Mouse (Mus musculus): ENCODE results near the gene Jund.
A peak's percentile ranks its signal among the peaks of the same experiment; 100 is the strongest.

Gene Jund

GRCm38 (mm10) chr8:70729808-70730475 is 31.2 kb downstream of the Jund start:
- DNase-seq = peak; percentile 4

DNA sequence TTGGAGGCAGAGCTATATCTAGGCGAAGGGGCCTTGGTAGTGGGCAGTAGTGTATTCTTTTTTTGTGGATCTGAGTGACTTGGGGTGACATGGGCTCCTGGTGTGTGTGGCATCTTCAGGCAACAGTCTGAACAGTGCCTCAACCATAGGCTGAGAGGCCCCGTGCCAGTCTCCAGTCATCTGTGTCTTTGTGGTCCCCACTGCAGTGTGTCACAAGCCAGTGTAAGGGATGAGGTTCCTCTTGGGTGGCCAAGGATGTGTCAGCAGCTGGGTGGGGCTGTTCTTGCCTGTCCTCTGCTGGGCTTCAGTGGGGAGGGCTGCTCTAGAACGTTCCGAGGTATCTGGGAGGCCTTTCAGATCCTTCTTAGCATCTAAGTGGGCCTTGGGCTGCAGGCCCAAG is 32.2 kb downstream of the Jund start:
- peak; percentile 2 for DNase-seq

GRCm38 (mm10) chr8:70737705-70738104 is 39.0 kb downstream of the Jund start:
- no peak for DNase-seq

DNA sequence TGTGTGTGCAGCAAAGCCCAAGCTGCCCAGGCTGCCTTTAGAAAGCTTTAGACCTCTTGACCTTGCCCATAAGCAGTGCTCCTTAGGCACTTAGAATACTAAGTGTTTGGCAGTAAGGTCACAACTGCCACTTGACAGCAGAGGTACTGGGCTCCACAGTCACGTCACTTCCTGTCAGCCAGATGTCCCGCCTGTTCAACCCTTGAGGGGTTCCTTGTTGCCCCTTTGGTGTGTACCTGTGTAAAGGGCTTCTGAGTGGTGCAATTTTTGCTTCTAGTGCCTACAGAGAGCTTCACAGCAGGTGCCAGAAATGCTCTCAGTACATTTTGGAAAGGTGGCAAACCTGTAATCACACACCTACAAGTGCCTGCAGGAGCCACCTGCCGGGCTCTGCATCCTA is 39.5 kb downstream of the Jund start:
- peak; percentile 1 for DNase-seq

GRCm38 (mm10) chr8:70741661-70742060 is 42.9 kb downstream of the Jund start:
- no peak for DNase-seq

- DNase-seq = peak; percentile 4
Observed at GRCm38 (mm10) chr8:70742176-70742575, 43.4 kb downstream of the Jund start.

GRCm38 (mm10) chr8:70742981-70743655 is 44.4 kb downstream of the Jund start:
- DNase-seq = peak; percentile 21

DNA sequence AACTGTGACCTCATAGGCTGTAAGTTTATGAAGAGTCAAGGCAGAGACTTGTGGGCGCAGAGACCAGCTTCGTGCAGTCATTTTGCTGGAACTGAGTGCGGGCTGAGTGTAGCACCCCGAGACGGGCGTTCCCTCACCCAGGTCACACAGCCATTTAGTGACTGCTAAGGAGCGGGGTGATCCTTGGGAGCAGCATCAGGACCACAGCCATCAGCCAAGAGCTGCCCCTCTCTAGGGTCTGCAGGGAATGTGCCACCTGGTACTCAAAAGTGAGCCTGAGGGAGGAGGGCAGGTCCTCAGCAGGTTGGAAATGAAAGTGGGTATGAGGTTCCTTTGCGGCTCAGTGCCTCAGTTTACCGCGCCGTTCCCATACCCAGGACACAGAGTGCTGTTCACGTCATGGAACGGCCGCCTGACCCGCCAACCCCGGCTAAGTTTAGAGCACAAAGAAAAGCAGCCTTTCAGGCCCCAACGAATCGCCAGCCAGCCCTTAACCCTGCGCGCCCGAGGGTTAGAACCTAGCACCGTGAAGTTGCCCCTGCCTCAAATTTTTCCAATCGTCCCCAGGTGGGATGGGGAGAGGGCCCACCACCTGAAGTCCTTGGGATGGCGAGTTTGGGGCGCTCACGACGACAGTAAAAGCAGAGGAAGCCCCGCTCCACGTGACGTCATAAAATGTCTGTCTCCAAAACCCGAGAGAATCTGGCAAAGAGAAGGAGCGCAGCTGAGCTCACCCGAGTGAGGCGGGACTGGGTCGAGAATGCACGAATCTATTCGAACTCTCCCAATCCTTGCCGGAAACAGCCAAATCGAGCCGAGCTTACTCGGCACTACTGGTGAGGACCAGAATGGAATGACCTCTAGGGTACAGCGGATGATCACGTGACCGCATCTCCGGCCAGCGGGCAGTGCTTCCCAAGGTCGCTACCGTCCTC is 45.2 kb downstream of the Jund start:
- peak; percentile 62 for DNase-seq

- peak; percentile 4 for DNase-seq
Observed at GRCm38 (mm10) chr8:70744806-70745205, 46.1 kb downstream of the Jund start.

DNA sequence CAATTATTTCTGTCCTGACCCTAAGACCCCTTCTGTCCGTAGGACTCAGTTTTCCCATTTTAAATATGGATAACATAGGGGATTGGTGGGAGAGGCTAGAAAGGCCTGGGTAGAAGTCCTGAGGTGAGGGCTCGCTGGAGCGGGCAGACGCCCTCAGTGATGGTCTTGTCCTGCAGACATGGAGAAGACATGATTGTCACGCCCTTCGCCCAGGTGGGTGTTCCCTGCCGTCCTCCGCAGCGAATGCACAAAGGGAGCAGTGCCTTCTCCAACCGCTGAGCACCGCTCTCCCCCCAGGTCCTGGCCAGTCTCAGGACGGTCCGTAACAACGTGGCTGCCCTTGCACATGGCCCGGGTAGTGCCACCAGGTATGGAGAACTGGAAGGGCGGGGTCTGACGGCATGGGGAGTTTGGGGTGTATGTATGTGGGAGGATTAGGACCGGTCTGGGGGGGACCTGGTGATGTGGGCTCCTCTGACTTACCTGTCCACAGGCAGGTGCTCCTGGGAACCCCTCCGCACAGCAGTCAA is 47.0 kb downstream of the Jund start:
- DNase-seq = peak; percentile 4

DNA sequence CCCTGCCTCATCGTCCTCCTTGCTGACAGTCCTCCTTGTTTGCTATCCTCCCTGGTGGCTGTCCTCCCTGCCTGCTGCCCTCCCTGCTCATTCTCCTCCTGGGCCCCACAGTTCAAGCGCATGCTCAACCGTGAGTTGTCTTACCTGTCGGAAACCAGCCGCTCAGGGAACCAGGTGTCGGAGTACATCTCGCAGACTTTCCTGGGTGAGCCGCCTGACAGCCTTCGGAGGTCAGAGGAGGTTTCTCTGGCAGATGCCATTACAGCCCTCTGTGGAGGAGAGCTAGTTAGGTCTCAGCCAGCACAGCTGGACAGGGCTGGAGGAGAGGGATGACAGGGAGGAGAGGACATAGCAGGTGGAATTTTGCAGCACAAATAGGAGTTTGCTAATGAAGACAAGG is 47.9 kb downstream of the Jund start:
- DNase-seq = no peak

- DNase-seq = peak; percentile 3
Observed at GRCm38 (mm10) chr8:70747211-70747890, 48.6 kb downstream of the Jund start.

DNA sequence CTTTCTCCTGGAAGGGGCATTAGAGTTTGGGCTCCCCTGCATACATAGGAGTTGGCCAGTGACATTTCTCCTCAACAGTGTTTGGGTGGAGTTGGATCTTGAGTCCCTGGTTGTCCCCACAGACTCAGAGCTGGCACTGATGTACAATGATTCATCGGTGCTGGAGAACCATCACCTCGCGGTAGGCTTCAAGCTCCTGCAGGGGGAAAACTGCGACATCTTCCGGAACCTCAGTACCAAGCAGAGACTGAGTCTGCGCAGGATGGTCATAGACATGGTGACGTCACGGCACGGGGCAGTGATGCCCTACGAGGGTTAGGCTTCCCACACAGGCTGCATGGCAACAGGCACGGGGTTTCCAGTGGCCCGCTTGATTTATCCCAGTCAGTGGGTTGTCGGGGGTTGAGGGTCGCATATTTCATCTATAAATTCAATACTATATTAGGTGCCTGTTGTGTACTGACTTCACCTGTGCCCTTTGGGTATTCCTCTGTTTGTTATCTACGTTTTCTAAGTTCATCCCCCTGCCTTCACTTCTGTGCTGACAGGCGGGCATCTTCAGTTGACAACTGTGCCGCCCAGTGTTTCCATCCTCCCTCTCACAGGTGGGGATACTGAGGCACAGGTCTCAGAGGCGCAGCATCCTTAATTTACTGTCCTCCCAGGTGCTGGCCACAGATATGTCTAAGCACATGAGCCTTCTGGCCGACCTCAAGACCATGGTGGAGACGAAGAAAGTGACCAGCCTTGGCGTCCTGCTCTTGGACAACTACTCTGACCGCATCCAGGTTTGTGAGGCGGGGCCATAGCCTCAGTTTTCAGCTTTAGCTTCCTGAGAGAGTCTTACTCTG is 49.7 kb downstream of the Jund start:
- DNase-seq = peak; percentile 5

GRCm38 (mm10) chr8:70749097-70749674 is 50.4 kb downstream of the Jund start:
- peak; percentile 8 for DNase-seq
